ENCODE assay signal across 9 mouse cellular contexts in genomic region chr6:57743333-57743732, GRCm38 (mm10). TPM values are rescaled to one million over a fixed set of nuclear protein-coding genes. Genes with fewer than 3 reads are reported as not detected.
DNase-seq lines count a peak whose midpoint lies in the region; ATAC-seq and TF ChIP-seq lines count a peak whose summit lies in the region.
"Had no signal": no experiment of that assay in that cellular context is flagged by ENCODE, and none has a peak within 500 bp of the region (broad histone marks: within the 10 kb centered on the region; RNA-seq: fewer than 3 reads in every experiment).

No protein-coding gene starts in this region.

- peak; percentile 51 for TF ChIP-seq CTCF in left cerebral cortex, adult 2 months (IDR thresholded peaks at IDR 0.05)

- intact Hi-C loops in left cerebral cortex, adult 2 months (cut with DNase I), result loop anchor here (1.0 kb wide), 1 partner anchor 116 kb away; no protein-coding TSS in a partner anchor
- intact Hi-C loops in left cerebral cortex, postnatal 10 days (cut with DNase I), result no loop called here
- intact Hi-C loops in left cerebral cortex, postnatal 25 days (cut with DNase I), result loop anchor here (1.0 kb wide), 1 partner anchor 116 kb away; no protein-coding TSS in a partner anchor

- H3K36me3 ChIP-seq in kidney, embryonic 15.5 days, result peaks cover 5% of the 10 kb centered on the region

- H3K4me3 ChIP-seq in left cerebral cortex, adult 2 months, result no peak overlapping the region
- no peak overlapping the region for H3K4me3 ChIP-seq in kidney, embryonic 15.5 days (replicated peaks)
- H3K4me3 ChIP-seq: erythroblast, embryonic 14.5 days; midbrain, embryonic 12.5 days had no signal

- ATAC-seq in kidney, embryonic 15.5 days (replicated peaks; ENCODE audit: low FRiP score), result 0 out of 2 replicates have a peak, but pooled peaks have one; percentile 52

- H3K9me3 ChIP-seq in kidney, embryonic 15.5 days (replicated peaks), result no peaks in the 10 kb centered on the region
- H3K9me3 ChIP-seq: midbrain, embryonic 12.5 days had no signal

- H3K27me3 ChIP-seq in kidney, embryonic 15.5 days, result no peaks in the 10 kb centered on the region
- H3K27me3 ChIP-seq: midbrain, embryonic 12.5 days had no signal

- DNase-seq in left cerebral cortex, adult 2 months (ENCODE audit: extremely low spot score in 1 of 2, low spot score in 2 of 2), result no peak
- DNase-seq in left cerebral cortex, postnatal 10 days (ENCODE audit: extremely low spot score in 1 of 2, low spot score in 2 of 2), result no peak
- DNase-seq in ZHBTc4 (ENCODE audit: low read depth, low spot score), result peak; percentile 10
- peak; percentile 23 for DNase-seq in retina, adult 2 months (ENCODE audit: low read depth, low spot score)
- DNase-seq in left cerebral cortex, postnatal 25 days (ENCODE audit: low spot score in 2 of 2), result no peak
- no peak for DNase-seq in frontal cortex, postnatal 10 days (ENCODE audit: low spot score in 2 of 2)

- H3K4me1 ChIP-seq in kidney, embryonic 15.5 days, result no peaks in the 10 kb centered on the region
- H3K4me1 ChIP-seq: midbrain, embryonic 12.5 days had no signal

- 87% methylated on average over 2 of the region's 2 CpGs for WGBS in kidney, embryonic 15.5 days

- no peak overlapping the region for H3K9ac ChIP-seq in kidney, embryonic 15.5 days
- H3K9ac ChIP-seq: midbrain, embryonic 12.5 days had no signal

- H3K4me2 ChIP-seq in kidney, embryonic 15.5 days, result no peak overlapping the region
- H3K4me2 ChIP-seq: midbrain, embryonic 12.5 days had no signal

- H3K27ac ChIP-seq in left cerebral cortex, adult 2 months, result no peak overlapping the region
- no peak overlapping the region for H3K27ac ChIP-seq in kidney, embryonic 15.5 days
- H3K27ac ChIP-seq: midbrain, embryonic 12.5 days had no signal

RNA-seq across cellular contexts. Expression of gene Lancl2, which starts 41.0 kb away (rescaled TPM):
- total RNA-seq in left cerebral cortex, adult 2 months (2021), result 100 to 1,000 TPM; 100 to 111 TPM
- 100 to 1,000 TPM; 170 to 176 TPM for total RNA-seq in left cerebral cortex, postnatal 10 days (2021)
- 33.6 and 34.6 TPM in 2 replicates for polyA plus RNA-seq in kidney, embryonic 15.5 days (2015; fragmentation: Nextera tagmentation; extraction: Ambion mirVana)
- total RNA-seq in left cerebral cortex, postnatal 25 days (2021), result 100 to 1,000 TPM; 120 to 128 TPM

RNA-seq across cellular contexts. Expression of gene Pyurf, which starts 51.5 kb away (rescaled TPM):
- total RNA-seq in left cerebral cortex, adult 2 months (2021), result 1 to 10 TPM; 9.0 to 9.8 TPM
- 1 to 10 TPM; 6.6 to 8.1 TPM for total RNA-seq in left cerebral cortex, postnatal 10 days (2021)
- 23.1 and 23.4 TPM in 2 replicates for polyA plus RNA-seq in kidney, embryonic 15.5 days (2015; fragmentation: Nextera tagmentation; extraction: Ambion mirVana)
- 1 to 10 TPM; 8.4 to 9.4 TPM for total RNA-seq in left cerebral cortex, postnatal 25 days (2021)

Comparison
In these comparisons a context has a peak if more than half of its experiments do, and no peak if none do; other contexts are left out.
1. DNase-seq: peak in ZHBTc4 (single experiment) and retina, adult 2 months (single experiment); none in left cerebral cortex, adult 2 months (0 of 2), left cerebral cortex, postnatal 10 days (0 of 2), left cerebral cortex, postnatal 25 days (0 of 2) and frontal cortex, postnatal 10 days (0 of 2).